Mouse (Mus musculus) midbrain, embryonic 12.5 days (tissue): ENCODE data around the gene Etfa. TPM values are rescaled to one million over a fixed set of nuclear protein-coding genes. Genes with fewer than 3 reads are reported as not detected.

ENCODE experiments used
- ATAC-seq: fragments of 200-750 bp; cut with Nextera tagmentation; 2 replicates; pipeline ENCODE4 v1.8.0; 2017; ENCODE audit warnings: low read depth, moderate TSS enrichment, moderate library complexity; ENCODE audit not compliant: low FRiP score
- H3K27ac ChIP-seq: fragments of 300-500 bp; sonication (generic); replicated peaks from 2 replicates; pipeline ENCODE4 v1.5.1; 2016; ENCODE audit warnings: mild to moderate bottlenecking
- H3K27me3 ChIP-seq: fragments of 300-500 bp; sonication (generic); 2 replicates; pipeline ENCODE4 v1.6.1; 2016; ENCODE audit warnings: mild to moderate bottlenecking
- H3K36me3 ChIP-seq: fragments of 300-500 bp; sonication (generic); 2 replicates; pipeline ENCODE4 v1.6.1; 2016
- H3K4me1 ChIP-seq: fragments of 300-500 bp; sonication (generic); 2 replicates; pipeline ENCODE4 v1.6.1; 2016
- H3K4me2 ChIP-seq: fragments of 300-500 bp; sonication (generic); replicated peaks from 2 replicates; pipeline ENCODE4 v1.6.1; 2016; ENCODE audit warnings: mild to moderate bottlenecking, moderate library complexity
- H3K4me3 ChIP-seq: fragments of 300-500 bp; sonication (generic); 2 replicates; pipeline ENCODE4 v1.5.1; 2016; ENCODE audit warnings: mild to moderate bottlenecking
- H3K9ac ChIP-seq: fragments of 300-500 bp; sonication (generic); replicated peaks from 2 replicates; pipeline ENCODE4 v1.6.1; 2016; ENCODE audit warnings: mild to moderate bottlenecking, moderate library complexity
- H3K9me3 ChIP-seq: fragments of 300-500 bp; sonication (generic); 2 replicates; pipeline ENCODE4 v1.6.1; 2016; ENCODE audit warnings: mild to moderate bottlenecking
- WGBS: fragments of 180-500 bp; shearing (Covaris S2); methylation state at CpG from one replicate; pipeline ENCODE4 v1.1.7; 2016; 5-methylcytosine and 5-hydroxymethylcytosine counted together
- polyA plus RNA-seq: library from polyadenylated mRNA; unstranded; fragments of >200 nt; fragmentation: Nextera tagmentation; extraction: Ambion mirVana; gene quantifications from 2 replicates; pipeline ENCODE4 v1.2.1, GENCODE M21; 2016

Etfa gene
- polyA plus RNA-seq, 1 experiment from 2014 or later, result 125 TPM

DNA sequence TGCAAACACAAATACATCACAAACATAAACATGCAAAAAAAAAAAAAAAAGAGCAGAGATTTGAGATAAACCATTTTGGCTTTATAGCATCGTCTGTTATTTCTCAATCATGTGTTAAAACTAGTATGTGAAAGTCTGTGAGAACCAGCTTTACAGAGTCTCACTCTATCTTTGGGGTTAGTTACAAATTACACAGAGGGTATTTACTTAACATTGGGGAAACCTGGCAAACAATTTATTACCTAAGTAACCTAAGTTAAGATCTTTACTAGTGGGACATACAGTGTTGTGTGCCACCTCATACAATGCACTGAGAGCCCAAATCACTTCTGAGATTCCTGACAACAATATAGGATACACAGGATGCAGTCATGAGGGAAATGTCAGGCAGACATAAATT, 2.3 kb downstream of the Etfa start:
- Histone ChIP-seq H3K27me3 (peaks cover 21% of the 10 kb centered on the region), H3K4me1 (peaks cover 3% of the 10 kb centered on the region), H3K4me2 (no peak overlapping the region), H3K27ac (no peak overlapping the region), H3K9ac (no peak overlapping the region), H3K4me3 (no peak overlapping the region), H3K9me3 (no peaks in the 10 kb centered on the region), H3K36me3 (no peaks in the 10 kb centered on the region)
- 94% methylated on average over 1 of the region's 1 CpGs for WGBS
- no peak for ATAC-seq

DNA sequence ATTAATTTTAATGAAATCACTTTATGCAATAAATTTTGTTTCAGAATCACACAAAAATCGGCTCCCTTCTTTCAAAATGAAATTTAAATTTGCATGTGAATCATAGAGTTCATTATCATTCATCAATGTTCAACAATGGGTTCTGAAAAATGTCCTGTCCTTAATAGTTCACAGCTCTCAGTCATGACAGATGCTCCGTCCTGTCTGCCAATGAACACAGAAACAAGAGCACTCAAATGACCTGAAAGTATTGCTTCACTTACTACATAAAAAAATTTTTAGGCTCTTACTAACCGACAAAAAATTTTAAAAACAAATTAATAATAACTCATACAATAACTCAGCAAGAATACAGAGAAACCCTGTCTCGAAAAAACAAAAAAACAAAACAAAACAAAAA, 3.3 kb downstream of the Etfa start:
- WGBS, result 77% methylated on average over 4 of the region's 4 CpGs
- Histone ChIP-seq H3K27me3 (peaks cover 12% of the 10 kb centered on the region), H3K4me2 (no peak overlapping the region), H3K9me3 (no peaks in the 10 kb centered on the region), H3K4me3 (no peak overlapping the region), H3K36me3 (no peaks in the 10 kb centered on the region), H3K27ac (no peak overlapping the region), H3K4me1 (peaks cover 3% of the 10 kb centered on the region), H3K9ac (no peak overlapping the region)
- ATAC-seq, result no peak

- no peak overlapping the region for H3K4me2 ChIP-seq
- WGBS, result 88% methylated on average over 3 of the region's 3 CpGs
- H3K9ac ChIP-seq, result no peak overlapping the region
- no peaks in the 10 kb centered on the region for H3K9me3 ChIP-seq
- no peaks in the 10 kb centered on the region for H3K36me3 ChIP-seq
- peaks cover 3% of the 10 kb centered on the region for H3K4me1 ChIP-seq
- H3K27ac ChIP-seq, result no peak overlapping the region
- no peak for ATAC-seq
- no peak overlapping the region for H3K4me3 ChIP-seq
- H3K27me3 ChIP-seq, result peaks cover 4% of the 10 kb centered on the region
Measured at GRCm38 (mm10) chr9:55507922-55508321, 4.1 kb downstream of the Etfa start.

DNA sequence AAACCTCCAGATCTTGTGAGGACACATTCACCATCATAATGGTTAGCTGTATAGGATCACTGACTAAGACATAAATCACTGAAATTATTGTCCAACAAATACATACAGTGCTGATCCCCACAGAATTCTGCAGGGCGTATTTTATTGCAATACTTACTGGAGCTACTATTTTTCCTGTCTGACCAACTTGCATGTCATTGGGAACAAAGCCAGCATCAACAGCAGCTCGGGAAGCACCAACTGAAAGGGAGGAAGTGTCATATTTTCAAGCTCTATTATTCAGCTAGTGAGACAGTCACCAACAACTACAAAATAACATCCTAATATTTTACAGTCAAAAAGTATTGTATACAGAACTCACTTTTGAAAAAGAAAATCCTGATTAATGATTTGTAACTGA, 29.9 kb downstream of the Etfa start:
- no peaks in the 10 kb centered on the region for H3K27me3 ChIP-seq
- no peak overlapping the region for H3K9ac ChIP-seq
- no peak for ATAC-seq
- no peaks in the 10 kb centered on the region for H3K9me3 ChIP-seq
- no peak overlapping the region for H3K4me2 ChIP-seq
- H3K4me3 ChIP-seq, result no peak overlapping the region
- WGBS, result 80% methylated on average over 2 of the region's 2 CpGs
- 0 out of 2 replicates have a peak, but pooled peaks cover 11% of the 10 kb centered on the region for H3K36me3 ChIP-seq
- no peaks in the 10 kb centered on the region for H3K4me1 ChIP-seq
- H3K27ac ChIP-seq, result no peak overlapping the region

DNA sequence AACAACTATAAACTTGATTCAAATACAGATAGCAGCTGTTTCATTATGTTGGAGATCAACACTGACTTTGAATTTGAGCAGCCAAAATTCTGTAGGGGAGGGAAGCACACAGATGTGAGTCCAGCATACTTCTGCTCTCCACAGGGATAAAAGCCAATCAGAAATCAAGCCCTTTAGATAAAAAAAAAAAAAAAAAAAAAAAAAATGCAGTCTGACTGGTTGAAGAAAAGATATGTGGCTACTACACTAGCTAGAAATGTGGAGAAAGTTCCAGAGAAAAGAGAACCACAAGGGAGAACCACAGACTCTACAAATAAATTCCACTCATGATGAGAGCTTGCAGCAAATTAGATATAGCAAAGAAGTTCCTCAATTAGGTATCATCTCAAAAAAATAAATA, 33.3 kb downstream of the Etfa start:
- Histone ChIP-seq H3K27ac (no peak overlapping the region), H3K9ac (no peak overlapping the region), H3K9me3 (no peaks in the 10 kb centered on the region)

GRCm38 (mm10) chr9:55476084-55476483, 36.0 kb downstream of the Etfa start:
- H3K9ac ChIP-seq, result no peak overlapping the region
- no peaks in the 10 kb centered on the region for H3K9me3 ChIP-seq
- no peaks in the 10 kb centered on the region for H3K27me3 ChIP-seq
- H3K4me1 ChIP-seq, result no peaks in the 10 kb centered on the region
- H3K4me2 ChIP-seq, result no peak overlapping the region
- ATAC-seq, result no peak
- WGBS, result 84% methylated on average over 1 of the region's 1 CpGs
- no peak overlapping the region for H3K27ac ChIP-seq
- H3K36me3 ChIP-seq, result no peaks in the 10 kb centered on the region
- H3K4me3 ChIP-seq, result no peak overlapping the region

More for the DNA sequence above, 33.3 kb downstream of the Etfa start:
- 0 out of 2 replicates have a peak, but pooled peaks cover 3% of the 10 kb centered on the region for H3K36me3 ChIP-seq
- no peaks in the 10 kb centered on the region for H3K27me3 ChIP-seq
- no peaks in the 10 kb centered on the region for H3K4me1 ChIP-seq
- no peak for ATAC-seq
- H3K4me3 ChIP-seq, result no peak overlapping the region
- H3K4me2 ChIP-seq, result no peak overlapping the region

- no peak for ATAC-seq
- H3K9ac ChIP-seq, result no peak overlapping the region
- H3K4me2 ChIP-seq, result no peak overlapping the region
- no peak overlapping the region for H3K27ac ChIP-seq
- WGBS, result 79% methylated on average over 1 of the region's 1 CpGs
- no peaks in the 10 kb centered on the region for H3K36me3 ChIP-seq
- H3K27me3 ChIP-seq, result no peaks in the 10 kb centered on the region
- H3K4me3 ChIP-seq, result no peak overlapping the region
- no peaks in the 10 kb centered on the region for H3K9me3 ChIP-seq
- no peaks in the 10 kb centered on the region for H3K4me1 ChIP-seq
Measured at GRCm38 (mm10) chr9:55468397-55468796, 43.6 kb downstream of the Etfa start.

GRCm38 (mm10) chr9:55453366-55453765, 58.7 kb downstream of the Etfa start:
- H3K27ac ChIP-seq, result no peak overlapping the region
- H3K36me3 ChIP-seq, result no peaks in the 10 kb centered on the region
- H3K4me3 ChIP-seq, result no peak overlapping the region
- H3K27me3 ChIP-seq, result no peaks in the 10 kb centered on the region
- no peak overlapping the region for H3K4me2 ChIP-seq
- H3K4me1 ChIP-seq, result no peaks in the 10 kb centered on the region
- no peaks in the 10 kb centered on the region for H3K9me3 ChIP-seq
- WGBS, result 89% methylated on average over 5 of the region's 5 CpGs
- no peak for ATAC-seq
- no peak overlapping the region for H3K9ac ChIP-seq

DNA sequence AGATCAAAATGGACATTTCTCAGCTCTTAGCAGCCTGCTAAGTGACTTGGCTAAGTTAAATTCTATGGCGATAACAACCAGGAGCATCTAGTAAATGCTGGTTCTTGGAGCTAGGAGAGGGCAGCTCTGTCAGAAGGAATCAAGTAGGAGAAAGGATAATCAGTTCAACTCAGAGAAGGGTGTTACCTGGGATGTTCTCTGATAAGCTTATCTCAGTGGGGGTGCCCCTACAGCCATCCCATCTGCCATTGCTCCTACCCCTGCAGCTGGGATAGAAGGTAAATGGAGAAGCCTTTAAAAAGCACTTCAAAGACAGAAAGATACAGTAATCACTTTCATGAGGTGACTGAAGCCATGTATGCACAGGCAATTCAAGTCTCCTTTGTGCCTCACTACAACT, 59.1 kb downstream of the Etfa start:
- Histone ChIP-seq H3K4me2 (no peak overlapping the region), H3K36me3 (no peaks in the 10 kb centered on the region), H3K4me1 (no peaks in the 10 kb centered on the region), H3K27me3 (no peaks in the 10 kb centered on the region), H3K4me3 (no peak overlapping the region), H3K9me3 (no peaks in the 10 kb centered on the region), H3K9ac (no peak overlapping the region), H3K27ac (no peak overlapping the region)
- WGBS, result 94% methylated on average over 1 of the region's 1 CpGs
- ATAC-seq, result no peak

DNA sequence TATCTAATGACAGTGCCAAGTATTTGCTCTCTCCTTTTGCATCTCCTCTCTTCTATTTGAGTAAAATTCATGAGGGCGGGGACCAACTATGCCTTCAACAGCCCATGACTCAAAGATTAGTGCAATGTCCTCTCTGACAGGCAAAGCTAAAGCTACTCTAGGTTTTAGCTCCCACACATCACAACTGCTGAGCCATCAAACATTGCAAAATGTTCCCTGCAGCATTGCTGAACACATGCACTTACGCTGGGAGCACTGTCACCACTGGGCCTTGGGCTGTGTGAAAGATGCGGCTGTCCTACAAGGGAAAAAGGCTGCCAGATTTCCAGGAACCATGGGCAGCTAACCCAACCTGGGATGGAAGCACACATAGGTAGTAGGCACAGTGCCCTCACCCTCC, 60.6 kb downstream of the Etfa start:
- no peak overlapping the region for H3K4me3 ChIP-seq
- H3K36me3 ChIP-seq, result no peaks in the 10 kb centered on the region
- H3K9ac ChIP-seq, result no peak overlapping the region
- no peak overlapping the region for H3K4me2 ChIP-seq
- no peaks in the 10 kb centered on the region for H3K4me1 ChIP-seq
- 85% methylated on average over 3 of the region's 3 CpGs for WGBS
- no peak for ATAC-seq
- H3K27me3 ChIP-seq, result no peaks in the 10 kb centered on the region
- no peak overlapping the region for H3K27ac ChIP-seq
- no peaks in the 10 kb centered on the region for H3K9me3 ChIP-seq

- ATAC-seq, result no peak
- H3K4me3 ChIP-seq, result no peak overlapping the region
- H3K4me2 ChIP-seq, result no peak overlapping the region
- no peaks in the 10 kb centered on the region for H3K27me3 ChIP-seq
- no peaks in the 10 kb centered on the region for H3K36me3 ChIP-seq
- no peak overlapping the region for H3K9ac ChIP-seq
- no peaks in the 10 kb centered on the region for H3K9me3 ChIP-seq
- 83% methylated on average over 6 of the region's 6 CpGs for WGBS
- no peaks in the 10 kb centered on the region for H3K4me1 ChIP-seq
- no peak overlapping the region for H3K27ac ChIP-seq
Measured at GRCm38 (mm10) chr9:55450035-55450434, 62.0 kb downstream of the Etfa start.

- H3K4me2 ChIP-seq, result no peak overlapping the region
- H3K9ac ChIP-seq, result no peak overlapping the region
- no peaks in the 10 kb centered on the region for H3K9me3 ChIP-seq
- WGBS, result 71% methylated on average over 1 of the region's 1 CpGs
- no peaks in the 10 kb centered on the region for H3K27me3 ChIP-seq
- H3K27ac ChIP-seq, result no peak overlapping the region
- H3K4me1 ChIP-seq, result no peaks in the 10 kb centered on the region
- H3K36me3 ChIP-seq, result no peaks in the 10 kb centered on the region
- no peak overlapping the region for H3K4me3 ChIP-seq
- no peak for ATAC-seq
Measured at GRCm38 (mm10) chr9:55449108-55449507, 62.9 kb downstream of the Etfa start.

DNA sequence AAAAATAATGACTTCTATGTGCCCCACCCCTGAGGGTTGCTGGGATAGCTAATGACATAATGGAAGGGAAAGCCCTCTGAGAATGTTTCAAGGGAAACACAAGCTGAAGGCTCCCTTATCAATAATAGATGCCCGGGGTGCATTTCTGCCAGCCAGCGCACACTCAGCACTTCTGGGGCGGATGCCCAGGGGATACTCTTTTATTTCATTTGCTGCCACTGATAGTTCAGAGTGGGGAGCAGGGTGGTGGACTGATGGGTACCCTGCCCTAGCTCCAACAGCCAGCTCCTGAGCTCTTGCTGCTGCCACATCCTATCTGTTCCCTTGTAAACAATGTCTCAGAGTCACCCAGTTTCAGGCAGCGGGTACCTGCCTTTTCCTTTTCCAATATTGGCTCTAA, 64.5 kb downstream of the Etfa start:
- H3K9me3 ChIP-seq, result no peaks in the 10 kb centered on the region
- no peak overlapping the region for H3K27ac ChIP-seq
- no peak overlapping the region for H3K9ac ChIP-seq
- H3K4me2 ChIP-seq, result no peak overlapping the region
- no peak for ATAC-seq
- no peak overlapping the region for H3K4me3 ChIP-seq
- WGBS, result 92% methylated on average over 4 of the region's 4 CpGs
- no peaks in the 10 kb centered on the region for H3K36me3 ChIP-seq
- H3K27me3 ChIP-seq, result no peaks in the 10 kb centered on the region
- no peaks in the 10 kb centered on the region for H3K4me1 ChIP-seq
